Mouse (Mus musculus) testis, adult 2 months (tissue): Measurements from ENCODE around the gene Cyp1b1. TPM values are rescaled to one million over a fixed set of nuclear protein-coding genes. Genes with fewer than 3 reads are reported as not detected.

Source experiments
- H3K27ac ChIP-seq: fragments of 200-500 bp; 2 replicates; pipeline ENCODE4 v1.5.1; 2012; ENCODE audit warnings: low read depth, low read length; ENCODE audit not compliant: control insufficient read depth, insufficient read depth
- H3K27me3 ChIP-seq: fragments of 200-500 bp; 2 replicates; pipeline ENCODE4 v1.6.1; 2012; ENCODE audit warnings: mild to moderate bottlenecking, low read length, moderate library complexity; ENCODE audit not compliant: control insufficient read depth, insufficient read depth
- H3K36me3 ChIP-seq: fragments of 200-500 bp; 2 replicates; pipeline ENCODE4 v1.6.1; 2012; ENCODE audit warnings: mild to moderate bottlenecking, low read length; ENCODE audit not compliant: control insufficient read depth, insufficient read depth
- H3K4me1 ChIP-seq: fragments of 200-500 bp; 2 replicates; pipeline ENCODE4 v1.6.1; 2012; ENCODE audit warnings: low read length; ENCODE audit not compliant: control insufficient read depth, insufficient read depth
- H3K4me3 ChIP-seq: fragments of 200-500 bp; 2 replicates; pipeline ENCODE4 v1.5.1; 2012; ENCODE audit warnings: low read depth, mild to moderate bottlenecking, low read length, moderate library complexity, mixed read lengths; ENCODE audit not compliant: control insufficient read depth
- CTCF ChIP-seq: fragments of 200-500 bp; IDR thresholded peaks from 2 replicates; pipeline ENCODE4 v1.5.1; 2012; ENCODE audit warnings: low read depth, mild to moderate bottlenecking, inconsistent platforms, low read length, moderate library complexity; ENCODE audit not compliant: control insufficient read depth, insufficient read depth, insufficient replicate concordance
- POLR2A ChIP-seq: fragments of 200-500 bp; IDR thresholded peaks from 2 replicates; pipeline ENCODE4 v1.6.1; 2012; ENCODE audit warnings: low read depth, mild to moderate bottlenecking, inconsistent platforms, low read length, moderate library complexity; ENCODE audit not compliant: control insufficient read depth
- polyA plus RNA-seq: library from polyadenylated mRNA; depleted of rRNA; stranded (reverse); fragments of >200 nt; gene quantifications from 2 replicates; pipeline ENCODE4 v1.2.3, GENCODE M21; 2012

Gene Cyp1b1
- polyA plus RNA-seq, 1 experiment: 34.0 TPM

- Histone ChIP-seq H3K27me3 (no peaks in the 10 kb centered on the region), H3K36me3 (no peaks in the 10 kb centered on the region), H3K27ac (no peak overlapping the region), H3K4me1 (no peaks in the 10 kb centered on the region), H3K4me3 (no peak overlapping the region)
- TF ChIP-seq CTCF: no peak
- no peak for TF ChIP-seq POLR2A
Measured at GRCm38 (mm10) chr17:79705671-79706455, 9.0 kb downstream of the Cyp1b1 start.

GRCm38 (mm10) chr17:79700871-79701270 lies 14.0 kb downstream of the Cyp1b1 start:
- Histone ChIP-seq H3K27me3 (no peaks in the 10 kb centered on the region), H3K4me3 (no peak overlapping the region), H3K36me3 (no peaks in the 10 kb centered on the region), H3K27ac (no peak overlapping the region), H3K4me1 (no peaks in the 10 kb centered on the region)
- TF ChIP-seq POLR2A (no peak), CTCF (no peak)

- Histone ChIP-seq H3K27ac (no peak overlapping the region), H3K36me3 (no peaks in the 10 kb centered on the region), H3K27me3 (no peaks in the 10 kb centered on the region), H3K4me1 (no peaks in the 10 kb centered on the region), H3K4me3 (no peak overlapping the region)
- TF ChIP-seq CTCF (no peak; the same call in 1 of the 2 replicates), POLR2A (no peak)
Measured at GRCm38 (mm10) chr17:79699197-79699596, 15.7 kb downstream of the Cyp1b1 start.

GRCm38 (mm10) chr17:79695541-79695940 lies 19.3 kb downstream of the Cyp1b1 start:
- TF ChIP-seq POLR2A (no peak), CTCF (no peak)
- Histone ChIP-seq H3K27me3 (no peaks in the 10 kb centered on the region), H3K27ac (no peak overlapping the region), H3K4me1 (no peaks in the 10 kb centered on the region), H3K4me3 (no peak overlapping the region), H3K36me3 (no peaks in the 10 kb centered on the region)

- TF ChIP-seq CTCF: no peak
- H3K27me3 ChIP-seq: no peaks in the 10 kb centered on the region
- H3K4me3 ChIP-seq: no peak overlapping the region
- no peak overlapping the region for H3K27ac ChIP-seq
- no peaks in the 10 kb centered on the region for H3K36me3 ChIP-seq
- H3K4me1 ChIP-seq: no peaks in the 10 kb centered on the region
Measured at GRCm38 (mm10) chr17:79695106-79695505, 19.8 kb downstream of the Cyp1b1 start.

- Histone ChIP-seq H3K27ac (no peak overlapping the region), H3K4me3 (no peak overlapping the region), H3K27me3 (no peaks in the 10 kb centered on the region), H3K36me3 (no peaks in the 10 kb centered on the region), H3K4me1 (no peaks in the 10 kb centered on the region)
- TF ChIP-seq CTCF (no peak), POLR2A (no peak)
Measured at GRCm38 (mm10) chr17:79670837-79671236, 44.0 kb downstream of the Cyp1b1 start.

GRCm38 (mm10) chr17:79664106-79664417 lies 50.8 kb downstream of the Cyp1b1 start:
- no peak overlapping the region for H3K27ac ChIP-seq
- H3K4me1 ChIP-seq: peaks cover 2% of the 10 kb centered on the region; the same call in 1 of the 2 replicates
- no peak for TF ChIP-seq CTCF
- no peak for TF ChIP-seq POLR2A
- H3K36me3 ChIP-seq: no peaks in the 10 kb centered on the region
- H3K4me3 ChIP-seq: no peak overlapping the region
- H3K27me3 ChIP-seq: no peaks in the 10 kb centered on the region
